Mouse (Mus musculus) CH12.LX (cell line): ENCODE data around the gene Cdkl4. TPM values are rescaled to one million over a fixed set of nuclear protein-coding genes. Genes with fewer than 3 reads are reported as not detected.

ENCODE experiments used
- DNase-seq: peaks from one replicate; pipeline ENCODE4 v3.0.0-alpha.2; 2013; ENCODE audit errors: extremely low read depth
- H3K27ac ChIP-seq: 2 replicates; pipeline ENCODE4 v1.5.1; 2012; ENCODE audit warnings: low read depth, mild to moderate bottlenecking, control low read depth, moderate library complexity; ENCODE audit not compliant: insufficient read depth
- H3K27me3 ChIP-seq: replicated peaks from 2 replicates; pipeline ENCODE3; 2012; ENCODE audit warnings: inconsistent platforms
- H3K36me3 ChIP-seq, 2 experiments: replicated peaks in 1 of 2; 2 replicates each; pipeline versions ENCODE3 to v1.6.1; 2012; ENCODE audit warnings: inconsistent platforms in 1 of 2, low read length in 1 of 2, mild to moderate bottlenecking in 1 of 2, mixed read lengths in 1 of 2, moderate library complexity in 1 of 2; ENCODE audit not compliant: control insufficient read depth in 1 of 2, insufficient read depth in 1 of 2
- H3K4me1 ChIP-seq, 2 experiments: 2 replicates each; pipeline ENCODE4 v1.6.1; 2012; ENCODE audit warnings: inconsistent platforms in 1 of 2, moderate library complexity in 1 of 2; ENCODE audit not compliant: insufficient read depth in 2 of 2, control insufficient read depth in 1 of 2
- H3K4me2 ChIP-seq: 2 replicates; pipeline ENCODE4 v1.6.1; 2012; ENCODE audit warnings: low read depth, mild to moderate bottlenecking, control low read depth; ENCODE audit not compliant: poor library complexity, insufficient read depth, severe bottlenecking
- H3K4me3 ChIP-seq, 3 experiments: fragments of 150-350 bp in 1 of 3; sonication (generic) in 1 of 3; replicated peaks in 1 of 3; 2 replicates each; pipeline versions ENCODE3 to v1.5.1; 2011 to 2012; ENCODE audit warnings: low read depth in 2 of 3, low read length in 2 of 3, mild to moderate bottlenecking in 2 of 3, moderate library complexity in 2 of 3, control low read depth in 1 of 3, improper control_type of control experiment in 1 of 3, inconsistent platforms in 1 of 3, mixed read lengths in 1 of 3; ENCODE audit not compliant: poor library complexity in 1 of 3
- H3K79me2 ChIP-seq: replicated peaks from 2 replicates; pipeline ENCODE4 v1.6.1; 2012; ENCODE audit warnings: mild to moderate bottlenecking, moderate library complexity; ENCODE audit not compliant: control insufficient read depth, poor library complexity, insufficient read depth, severe bottlenecking; ENCODE audit errors: extremely low read depth
- H3K9ac ChIP-seq: 2 replicates; pipeline ENCODE4 v1.6.1; 2012; ENCODE audit warnings: low read depth, mild to moderate bottlenecking, control low read depth, moderate library complexity; ENCODE audit not compliant: insufficient read depth
- H3K9me3 ChIP-seq: replicated peaks from 2 replicates; pipeline ENCODE3; 2012; ENCODE audit warnings: low read length, inconsistent platforms, mixed read lengths
- BHLHE40 ChIP-seq: IDR thresholded peaks from 2 replicates; pipeline ENCODE4 v1.6.1; 2011; ENCODE audit warnings: mild to moderate bottlenecking, low read depth, low read length, improper control_type of control experiment
- CHD1 ChIP-seq: IDR thresholded peaks from 2 replicates; pipeline ENCODE4 v1.6.1; 2012; ENCODE audit warnings: low read depth, low read length, improper control_type of control experiment, inconsistent platforms
- CHD2 ChIP-seq: IDR thresholded peaks from 2 replicates; pipeline ENCODE4 v1.6.1; 2011; ENCODE audit warnings: low read length, improper control_type of control experiment
- CTCF ChIP-seq, 2 experiments: IDR thresholded peaks in 1 of 2; conservative IDR thresholded peaks in 1 of 2; 2 replicates each; pipeline ENCODE4 v1.5.1; 2011 to 2012; ENCODE audit warnings: low read depth in 2 of 2, low read length in 2 of 2, improper control_type of control experiment in 1 of 2, inconsistent platforms in 1 of 2, mild to moderate bottlenecking in 1 of 2, moderate library complexity in 1 of 2
- E2F4 ChIP-seq: IDR thresholded peaks from 2 replicates; pipeline ENCODE4 v1.6.1; 2011; ENCODE audit warnings: low read depth, low read length, improper control_type of control experiment; ENCODE audit not compliant: insufficient replicate concordance
- ELF1 ChIP-seq: IDR thresholded peaks from 2 replicates; pipeline ENCODE4 v1.6.1; 2014; ENCODE audit warnings: low read depth, mild to moderate bottlenecking, inconsistent platforms, low read length, improper control_type of control experiment
- EP300 ChIP-seq: IDR thresholded peaks from 2 replicates; pipeline ENCODE4 v1.6.1; 2011; ENCODE audit warnings: low read length, improper control_type of control experiment
- ETS1 ChIP-seq: conservative IDR thresholded peaks from 2 replicates; pipeline ENCODE4 v1.6.1; 2012; ENCODE audit warnings: low read depth, mild to moderate bottlenecking, inconsistent platforms, low read length, improper control_type of control experiment, moderate library complexity
- GABPA ChIP-seq: IDR thresholded peaks from 2 replicates; pipeline ENCODE4 v1.6.1; 2012; ENCODE audit warnings: low read depth, low read length, improper control_type of control experiment, inconsistent platforms; ENCODE audit not compliant: insufficient replicate concordance
- HCFC1 ChIP-seq: IDR thresholded peaks from 2 replicates; pipeline ENCODE4 v1.6.1; 2012; ENCODE audit warnings: low read depth, mild to moderate bottlenecking, inconsistent platforms, low read length, improper control_type of control experiment
- IRF4 ChIP-seq: IDR thresholded peaks from 2 replicates; pipeline ENCODE4 v1.6.1; 2014; ENCODE audit warnings: low read depth, mild to moderate bottlenecking, inconsistent platforms, low read length, improper control_type of control experiment
- JUN ChIP-seq: IDR thresholded peaks from 2 replicates; pipeline ENCODE4 v1.6.1; 2011; ENCODE audit warnings: low read depth, mild to moderate bottlenecking, low read length, improper control_type of control experiment, moderate library complexity; ENCODE audit not compliant: insufficient read depth
- JUND ChIP-seq: conservative IDR thresholded peaks from 2 replicates; pipeline ENCODE4 v1.6.1; 2011; ENCODE audit warnings: low read depth, low read length, improper control_type of control experiment
- KAT2A ChIP-seq: IDR thresholded peaks from 2 replicates; pipeline ENCODE4 v1.6.1; 2012; ENCODE audit warnings: low read length, improper control_type of control experiment, inconsistent platforms; ENCODE audit not compliant: insufficient replicate concordance
- MAFK ChIP-seq: IDR thresholded peaks from 2 replicates; pipeline ENCODE4 v1.6.1; 2011; ENCODE audit warnings: low read length, improper control_type of control experiment; ENCODE audit not compliant: insufficient replicate concordance
- MAX ChIP-seq: IDR thresholded peaks from 2 replicates; pipeline ENCODE4 v1.6.1; 2011; ENCODE audit warnings: low read length, improper control_type of control experiment
- MAZ ChIP-seq: IDR thresholded peaks from 2 replicates; pipeline ENCODE4 v1.6.1; 2012; ENCODE audit warnings: low read depth, mild to moderate bottlenecking, inconsistent platforms, low read length, improper control_type of control experiment, moderate library complexity
- MEF2A ChIP-seq: IDR thresholded peaks from 2 replicates; pipeline ENCODE4 v1.6.1; 2014; ENCODE audit warnings: low read depth, mild to moderate bottlenecking, inconsistent platforms, low read length, improper control_type of control experiment, borderline replicate concordance
- MXI1 ChIP-seq: IDR thresholded peaks from 2 replicates; pipeline ENCODE4 v1.6.1; 2011; ENCODE audit warnings: mild to moderate bottlenecking, low read depth, low read length, improper control_type of control experiment
- MYC ChIP-seq: IDR thresholded peaks from 2 replicates; pipeline ENCODE4 v1.6.1; 2011; ENCODE audit warnings: low read depth, mild to moderate bottlenecking, improper control_type of control experiment, low read length
- NELFE ChIP-seq: IDR thresholded peaks from 2 replicates; pipeline ENCODE4 v1.6.1; 2011; ENCODE audit warnings: low read depth, low read length, improper control_type of control experiment
- NRF1 ChIP-seq: IDR thresholded peaks from 2 replicates; pipeline ENCODE4 v1.6.1; 2014; ENCODE audit warnings: low read depth, mild to moderate bottlenecking, inconsistent platforms, low read length, improper control_type of control experiment, moderate library complexity
- PAX5 ChIP-seq: IDR thresholded peaks from 2 replicates; pipeline ENCODE4 v1.6.1; 2012; ENCODE audit warnings: low read length, inconsistent platforms, mixed read lengths
- POLR2A ChIP-seq: IDR thresholded peaks from 2 replicates; pipeline ENCODE4 v1.6.1; 2011; ENCODE audit warnings: low read depth, mild to moderate bottlenecking, improper control_type of control experiment, low read length
- POLR2AphosphoS2 ChIP-seq: IDR thresholded peaks from 2 replicates; pipeline ENCODE4 v1.6.1; 2011; ENCODE audit warnings: low read depth, low read length, improper control_type of control experiment
- RAD21 ChIP-seq: IDR thresholded peaks from 2 replicates; pipeline ENCODE4 v1.6.1; 2011; ENCODE audit warnings: low read depth, mild to moderate bottlenecking, low read length, improper control_type of control experiment, moderate library complexity
- RCOR1 ChIP-seq: conservative IDR thresholded peaks from 2 replicates; pipeline ENCODE4 v1.6.1; 2012; ENCODE audit warnings: low read depth, mild to moderate bottlenecking, inconsistent platforms, low read length, improper control_type of control experiment
- SIN3A ChIP-seq: IDR thresholded peaks from 2 replicates; pipeline ENCODE4 v1.6.1; 2012; ENCODE audit warnings: low read length, improper control_type of control experiment, inconsistent platforms
- SMC3 ChIP-seq: IDR thresholded peaks from 2 replicates; pipeline ENCODE4 v1.6.1; 2011; ENCODE audit warnings: low read depth, low read length, improper control_type of control experiment
- TBP ChIP-seq: conservative IDR thresholded peaks from 2 replicates; pipeline ENCODE4 v1.6.1; 2011; ENCODE audit warnings: low read depth, low read length, improper control_type of control experiment
- TCF12 ChIP-seq: IDR thresholded peaks from 2 replicates; pipeline ENCODE4 v1.6.1; 2014; ENCODE audit warnings: low read depth, mild to moderate bottlenecking, inconsistent platforms, low read length, improper control_type of control experiment
- UBTF ChIP-seq: IDR thresholded peaks from 2 replicates; pipeline ENCODE4 v1.6.1; 2012; ENCODE audit warnings: low read depth, mild to moderate bottlenecking, inconsistent platforms, low read length, improper control_type of control experiment, moderate library complexity
- USF1 ChIP-seq: IDR thresholded peaks from 2 replicates; pipeline ENCODE4 v1.6.1; 2014; ENCODE audit warnings: low read depth, mild to moderate bottlenecking, inconsistent platforms, low read length, improper control_type of control experiment
- USF2 ChIP-seq: conservative IDR thresholded peaks from 2 replicates; pipeline ENCODE4 v1.6.1; 2011; ENCODE audit warnings: low read depth, low read length, improper control_type of control experiment
- ZC3H11A ChIP-seq: IDR thresholded peaks from 2 replicates; pipeline ENCODE4 v1.6.1; 2012; ENCODE audit warnings: low read depth, mild to moderate bottlenecking, inconsistent platforms, low read length, improper control_type of control experiment
- ZKSCAN1 ChIP-seq: IDR thresholded peaks from 2 replicates; pipeline ENCODE4 v1.6.1; 2012; ENCODE audit warnings: low read depth, inconsistent platforms, low read length, improper control_type of control experiment, borderline replicate concordance
- ZMIZ1 ChIP-seq: IDR thresholded peaks from 2 replicates; pipeline ENCODE4 v1.6.1; 2012; ENCODE audit warnings: low read depth, mild to moderate bottlenecking, inconsistent platforms, low read length, improper control_type of control experiment
- ZNF384 ChIP-seq: IDR thresholded peaks from 2 replicates; pipeline ENCODE4 v1.6.1; 2012; ENCODE audit warnings: low read depth, low read length, improper control_type of control experiment, inconsistent platforms
- dilution Hi-C: fragments of 300-500 bp; cut with MboI; formaldehyde crosslinking; loops from 2 replicates; pipeline ENCODE4 v1.14.3; 2020; ENCODE audit warnings: low sequenced_read_pairs; ENCODE audit not compliant: extremely low pct_unique_long_range_greater_than_20kb, extremely low pct_ligation_motif_present
- in situ Hi-C: fragments of 300-500 bp; cut with MboI; formaldehyde crosslinking; loops from 3 replicates; pipeline ENCODE4 v1.14.3; 2019; ENCODE audit warnings: low sequenced_read_pairs, low pct_ligation_motif_present, low pct_unique_long_range_greater_than_20kb, mixed read lengths
- polyA plus RNA-seq: library from polyadenylated mRNA; unstranded; fragments of >175 nt; gene quantifications from 2 replicates; pipeline ENCODE4 v1.2.1, GENCODE M21; 2012; ENCODE audit warnings: low read depth; ENCODE audit not compliant: insufficient read length
- total RNA-seq, 2 experiments: library from RNA; depleted of rRNA; stranded (reverse); fragments of 300-350 nt in 1 of 2; fragments of >200 nt in 1 of 2; gene quantifications; 2 replicates each; pipeline ENCODE4 v1.2.3; 2012 to 2014

Cdkl4 gene
- total and polyA plus RNA-seq, 3 experiments, result 0.76 to 2.0 (median 1.2) TPM

DNA sequence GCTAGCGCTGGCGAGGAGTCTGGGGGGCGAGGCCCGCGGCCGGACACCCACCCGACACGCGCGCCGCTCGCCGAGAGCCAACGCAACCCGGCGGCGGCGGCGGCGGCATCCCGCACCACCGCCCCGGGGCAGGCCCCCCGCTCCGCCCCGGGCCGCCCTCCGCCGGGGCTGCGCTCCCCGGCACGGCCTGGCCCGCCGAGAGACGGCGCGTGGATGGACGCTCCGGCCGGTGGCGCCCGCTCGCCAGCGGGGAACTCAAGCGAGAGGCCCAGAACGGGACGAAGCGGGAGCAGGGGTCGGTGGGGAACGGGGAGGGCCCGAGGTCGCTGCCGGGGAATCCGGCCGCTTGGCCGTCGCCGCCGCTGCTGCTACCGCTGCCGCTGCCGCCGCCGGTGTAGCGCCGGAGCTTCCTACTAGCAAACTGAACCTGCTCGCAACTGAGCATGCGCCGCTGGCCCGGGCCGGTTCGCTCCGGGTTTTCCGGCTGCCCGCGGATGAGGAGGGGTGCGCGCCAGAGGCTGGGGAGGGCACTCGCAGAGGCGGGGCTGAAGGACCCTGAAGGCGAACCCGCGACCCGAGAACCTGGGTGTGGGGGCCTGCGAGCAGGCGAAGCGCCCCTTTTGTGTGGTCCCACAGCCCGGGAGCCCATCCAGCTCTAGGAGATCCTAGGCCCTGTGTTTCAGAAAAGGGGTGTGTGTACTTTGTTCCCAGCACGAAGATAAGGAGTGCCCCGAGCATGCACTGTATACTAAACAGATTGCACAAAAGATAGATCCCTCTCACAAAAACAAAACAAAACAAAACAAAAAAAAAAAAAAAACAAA lies 97.4 kb downstream of the Cdkl4 start, which contains the start of gene Sos1:
TSS of gene Sos1 (minus strand) at position 423 of the 824 bp plus-strand sequence.
- peak within 1 kb of the TSS; percentile 88 for H3K4me2 ChIP-seq
- TF ChIP-seq RCOR1 (no peak), NELFE (peak; percentile 61), POLR2A (peak; percentile 79), CTCF (conservative IDR thresholded peaks at IDR 0.05 in 1 of 2, IDR thresholded peaks at IDR 0.05 in 1 of 2; ENCODE audit: low read depth in 2 of 2, low read length in 2 of 2) (no peak), USF1 (no peak), ZKSCAN1 (no peak), KAT2A (no peak), ZNF384 (no peak), MAZ (peak; percentile 87), RAD21 (no peak), GABPA (no peak), MYC (no peak), CHD1 (no peak), TBP (no peak), EP300 (no peak), ELF1 (peak; percentile 74), ZMIZ1 (peak; percentile 50; the same call in 1 of the 2 replicates), JUND (no peak), MEF2A (peak; percentile 50; the same call in 1 of the 2 replicates), ZC3H11A (no peak), IRF4 (no peak; the same call in 1 of the 2 replicates), E2F4 (no peak), TCF12 (peak; percentile 91), BHLHE40 (no peak), USF2 (no peak), NRF1 (peak; percentile 91), HCFC1 (peak; percentile 74), MAFK (no peak), SMC3 (no peak), ETS1 (no peak), UBTF (peak; percentile 94; the same call in 1 of the 2 replicates), PAX5 (no peak), POLR2AphosphoS2 (no peak), JUN (no peak), CHD2 (no peak), MAX (peak; percentile 6), SIN3A (no peak; the same call in 1 of the 2 replicates), MXI1 (no peak; the same call in none of the 2 replicates)
- peaks cover 44% of the 10 kb centered on the region for H3K79me2 ChIP-seq
- DNase-seq, result peak; percentile 89
- peak within 1 kb of the TSS; percentile 80 to 87 (median 86) for H3K4me3 ChIP-seq
- H3K36me3 ChIP-seq, result peaks cover 3 to 7% of the 10 kb centered on the region in 2 experiments
- peaks cover 6 to 44% of the 10 kb centered on the region in 2 experiments; a peak in 3 of 4 replicates for H3K4me1 ChIP-seq
- H3K9ac ChIP-seq, result peak within 1 kb of the TSS; percentile 88
- dilution Hi-C loops, result no loop called here
- no peaks in the 10 kb centered on the region for H3K27me3 ChIP-seq
- no peaks in the 10 kb centered on the region for H3K9me3 ChIP-seq
- peak within 1 kb of the TSS; percentile 91 for H3K27ac ChIP-seq
- in situ Hi-C loops, result loop anchor here (10.0 kb wide), 1 partner anchor 75 kb away; no protein-coding TSS in a partner anchor
